Mouse (Mus musculus) retina, postnatal 1 day (tissue): ENCODE measurements around the gene Ephb2.

ENCODE experiments used
- DNase-seq: peaks from one replicate; pipeline ENCODE4 v3.0.0-alpha.2; 2012

The Ephb2 gene

DNA sequence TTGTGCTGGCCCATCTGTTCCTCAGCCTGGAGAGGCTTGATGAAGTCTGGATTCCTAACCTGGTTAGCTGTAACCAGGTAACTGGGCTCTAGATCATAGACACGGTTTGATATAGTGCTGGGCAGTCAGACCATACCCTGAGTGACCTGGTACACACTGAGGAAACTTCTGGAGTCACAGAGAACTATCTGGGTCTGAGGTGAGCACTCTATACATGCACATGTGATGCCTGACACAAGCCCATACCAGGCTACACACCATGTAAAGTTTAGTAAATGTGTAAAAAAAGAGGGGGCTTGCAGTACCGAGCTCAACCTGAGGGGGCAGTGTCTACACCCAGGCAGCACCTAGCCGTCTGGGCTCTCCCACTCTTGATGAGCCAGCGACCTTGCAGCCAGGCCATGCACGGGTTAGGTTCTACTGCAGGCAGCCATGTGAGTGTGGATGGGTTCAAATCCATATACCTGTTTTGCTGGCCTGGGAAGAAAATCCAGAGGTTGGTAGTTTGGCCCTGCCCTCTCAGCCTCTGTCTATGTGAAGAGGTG, 139.3 kb downstream of the Ephb2 start:
- peak; percentile 78 for DNase-seq

DNA sequence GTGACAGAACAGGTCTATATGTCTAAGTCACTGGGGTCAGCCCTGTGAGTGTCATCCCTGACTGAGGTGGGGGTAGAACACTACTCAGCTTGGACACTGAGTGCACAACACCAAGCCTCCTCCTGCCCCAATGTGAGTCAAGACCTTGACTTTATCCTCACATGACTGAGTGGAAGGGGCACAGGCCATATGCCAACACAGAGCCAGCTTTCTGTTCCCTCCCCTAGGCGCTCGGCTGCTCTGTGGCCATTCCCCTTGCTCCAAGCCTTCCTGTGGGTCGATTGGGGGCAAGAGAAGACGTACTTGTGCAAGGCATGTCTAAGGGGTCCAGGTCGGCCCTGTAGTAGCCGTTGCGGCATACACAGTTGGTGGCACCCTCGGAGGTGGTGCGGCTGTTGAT, 140.1 kb downstream of the Ephb2 start:
- DNase-seq = no peak

DNA sequence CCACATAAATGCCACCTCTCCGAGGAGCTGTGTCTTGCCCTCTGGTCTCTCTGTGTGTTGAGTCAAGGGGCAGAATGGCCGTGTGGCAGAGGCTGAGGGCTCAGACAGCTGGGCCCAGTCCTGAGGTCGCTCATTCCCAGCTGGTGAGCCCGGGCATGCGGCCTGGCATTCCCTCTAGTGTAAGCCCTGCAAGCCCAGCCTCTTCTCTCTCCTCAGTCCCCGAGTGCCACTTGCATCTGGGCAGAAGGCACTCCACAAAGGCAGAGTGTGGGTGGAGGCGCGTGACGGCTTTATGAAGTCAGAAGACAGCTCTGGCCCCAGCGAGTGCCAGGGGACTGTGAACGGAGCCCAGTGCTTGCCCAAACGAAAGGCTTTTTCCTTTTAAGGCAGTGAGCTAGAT, 145.8 kb downstream of the Ephb2 start:
- no peak for DNase-seq

- DNase-seq = no peak
These were observed 147.7 kb downstream of the Ephb2 start for GRCm38 (mm10) chr4:136688113-136688512.

DNA sequence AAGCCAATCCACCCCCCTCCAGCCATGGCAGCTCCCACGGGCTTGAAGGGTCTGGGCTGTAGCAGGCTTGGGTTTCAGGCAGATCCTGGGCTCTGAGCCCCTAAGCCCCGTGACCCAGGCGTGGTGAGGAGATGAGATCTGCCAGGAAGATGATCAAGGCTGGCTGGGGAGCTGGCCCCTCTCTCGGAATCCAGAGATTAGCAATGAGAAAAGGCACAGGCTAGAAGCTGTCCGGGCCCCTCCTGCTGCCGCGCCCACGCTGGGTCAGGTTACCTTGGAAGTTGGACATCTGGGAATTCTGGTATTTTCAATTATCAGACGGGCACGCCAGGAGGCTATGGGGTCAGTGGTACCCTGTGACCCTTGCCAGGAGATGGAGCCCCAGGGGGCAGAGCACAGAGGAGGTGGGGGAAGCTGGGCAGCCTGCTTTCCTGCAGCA, 150.3 kb downstream of the Ephb2 start:
- no peak for DNase-seq

- no peak for DNase-seq
These were observed 151.3 kb downstream of the Ephb2 start for GRCm38 (mm10) chr4:136684485-136684884.

- DNase-seq = peak; percentile 49
These were observed 155.1 kb downstream of the Ephb2 start for GRCm38 (mm10) chr4:136680641-136681040.

DNA sequence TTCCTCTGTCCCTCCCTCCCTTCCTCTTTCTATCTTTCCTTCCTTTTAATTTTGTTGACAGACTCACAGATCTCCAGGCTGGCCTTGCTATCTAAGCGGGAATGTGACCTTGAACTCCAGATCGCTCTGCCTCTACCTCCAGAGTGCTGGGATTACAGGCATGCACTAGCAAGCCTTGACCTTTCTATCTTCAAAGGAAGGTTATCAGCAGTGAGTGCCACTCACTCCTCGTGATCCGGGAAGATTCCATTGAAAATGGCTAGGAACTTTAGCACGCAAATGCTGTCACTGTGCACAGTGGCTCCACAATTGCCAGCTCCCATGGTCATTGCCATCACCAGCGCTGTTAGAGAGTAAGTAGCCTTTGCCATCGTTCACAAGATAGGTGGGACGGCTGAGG, 156.6 kb downstream of the Ephb2 start:
- DNase-seq = no peak

- peak; percentile 90 for DNase-seq
These were observed 157.3 kb downstream of the Ephb2 start for GRCm38 (mm10) chr4:136678480-136678879.

- no peak for DNase-seq
These were observed 160.3 kb downstream of the Ephb2 start for GRCm38 (mm10) chr4:136675439-136675838.

GRCm38 (mm10) chr4:136672335-136673090, 163.3 kb downstream of the Ephb2 start:
- DNase-seq = no peak

- no peak for DNase-seq
These were observed 168.0 kb downstream of the Ephb2 start for GRCm38 (mm10) chr4:136667757-136668156.

GRCm38 (mm10) chr4:136666002-136666401, 169.8 kb downstream of the Ephb2 start:
- DNase-seq = peak; percentile 41

GRCm38 (mm10) chr4:136665068-136665467, 170.7 kb downstream of the Ephb2 start:
- DNase-seq = no peak

- DNase-seq = no peak
These were observed 177.9 kb downstream of the Ephb2 start for GRCm38 (mm10) chr4:136657914-136658313.

GRCm38 (mm10) chr4:136653692-136654234, 182.0 kb downstream of the Ephb2 start:
- DNase-seq = no peak

GRCm38 (mm10) chr4:136653019-136653418, 182.8 kb downstream of the Ephb2 start:
- DNase-seq = no peak

GRCm38 (mm10) chr4:136652528-136652910, 183.3 kb downstream of the Ephb2 start:
- DNase-seq = peak; percentile 77

- DNase-seq = peak; percentile 85
These were observed 183.8 kb downstream of the Ephb2 start for GRCm38 (mm10) chr4:136651882-136652527.

DNA sequence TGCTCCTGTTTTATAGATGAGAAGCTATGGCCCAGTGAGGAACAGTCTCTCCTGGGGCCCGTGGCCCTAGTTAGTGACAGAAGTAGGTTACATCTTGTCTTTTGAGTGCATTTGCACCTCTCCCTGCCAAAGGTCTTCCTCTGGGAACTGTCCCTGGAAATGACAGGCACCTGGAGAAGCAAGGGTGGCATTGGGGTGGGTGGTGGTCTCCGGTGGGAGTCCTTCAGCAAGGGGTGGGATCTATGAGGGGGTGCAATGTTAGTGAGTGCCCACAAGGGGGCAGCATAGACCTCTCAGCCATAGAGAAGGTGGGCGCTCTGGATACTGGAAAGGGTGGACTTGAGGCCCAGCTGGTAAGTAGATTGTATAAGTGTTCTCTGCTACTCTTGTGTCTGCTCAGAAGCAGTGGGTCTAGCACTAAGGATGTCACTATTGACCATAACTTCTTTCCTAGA, 184.4 kb downstream of the Ephb2 start:
- DNase-seq = peak; percentile 80

DNA sequence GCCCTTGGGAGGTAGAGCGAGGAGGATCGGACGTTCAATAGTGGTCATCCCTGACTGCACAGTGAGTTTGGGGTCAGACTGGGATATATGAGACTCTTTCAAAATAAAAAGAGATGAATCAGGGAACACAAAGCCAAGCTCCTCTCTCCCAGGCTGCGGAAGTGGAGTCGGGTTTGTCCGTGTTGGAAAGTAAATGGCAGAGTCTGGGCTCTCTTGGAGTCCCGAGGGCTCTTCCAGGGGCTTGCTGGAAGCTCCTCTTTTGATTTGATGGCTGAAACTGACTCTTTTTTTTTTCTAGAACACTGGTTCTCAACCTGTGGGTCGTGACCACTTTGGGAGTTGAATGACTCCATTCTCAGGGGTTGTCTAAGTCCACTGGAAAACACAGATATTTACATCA, 185.5 kb downstream of the Ephb2 start:
- DNase-seq = no peak

DNA sequence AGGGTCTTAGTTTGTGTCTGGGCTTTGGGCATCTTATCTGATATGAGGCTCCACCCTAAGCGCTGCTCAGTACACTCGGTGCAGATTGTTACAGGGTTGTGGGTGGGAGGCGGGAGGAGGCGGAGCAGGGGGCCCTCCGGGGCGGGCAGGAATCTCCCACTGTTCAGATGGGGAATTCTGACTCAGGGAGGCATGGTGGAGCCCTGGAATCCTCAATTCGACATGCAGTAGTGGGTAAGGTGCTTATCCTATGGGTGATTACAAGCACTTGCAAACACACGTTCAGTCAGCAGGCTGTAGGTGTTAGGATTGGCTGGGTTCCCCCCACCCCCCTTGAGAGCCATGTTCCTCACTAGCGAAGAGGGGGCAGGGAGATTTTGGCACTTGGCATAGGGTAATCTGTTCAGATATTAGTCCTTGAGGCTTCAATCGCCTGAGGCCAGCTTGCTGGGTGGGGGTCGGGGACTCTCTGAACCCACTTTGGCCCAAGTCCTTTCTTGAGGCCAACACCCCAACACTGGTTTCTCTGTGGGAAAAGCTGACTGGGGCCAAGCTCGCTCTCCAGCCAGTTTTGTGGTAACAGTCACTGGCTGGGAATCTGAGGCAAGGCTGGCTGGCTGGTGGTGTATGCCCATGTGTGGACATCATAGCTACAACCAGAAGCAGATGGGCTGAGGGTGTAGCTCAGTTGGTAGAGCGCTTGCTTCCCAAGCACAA, 186.2 kb downstream of the Ephb2 start:
- DNase-seq = peak; percentile 25

DNA sequence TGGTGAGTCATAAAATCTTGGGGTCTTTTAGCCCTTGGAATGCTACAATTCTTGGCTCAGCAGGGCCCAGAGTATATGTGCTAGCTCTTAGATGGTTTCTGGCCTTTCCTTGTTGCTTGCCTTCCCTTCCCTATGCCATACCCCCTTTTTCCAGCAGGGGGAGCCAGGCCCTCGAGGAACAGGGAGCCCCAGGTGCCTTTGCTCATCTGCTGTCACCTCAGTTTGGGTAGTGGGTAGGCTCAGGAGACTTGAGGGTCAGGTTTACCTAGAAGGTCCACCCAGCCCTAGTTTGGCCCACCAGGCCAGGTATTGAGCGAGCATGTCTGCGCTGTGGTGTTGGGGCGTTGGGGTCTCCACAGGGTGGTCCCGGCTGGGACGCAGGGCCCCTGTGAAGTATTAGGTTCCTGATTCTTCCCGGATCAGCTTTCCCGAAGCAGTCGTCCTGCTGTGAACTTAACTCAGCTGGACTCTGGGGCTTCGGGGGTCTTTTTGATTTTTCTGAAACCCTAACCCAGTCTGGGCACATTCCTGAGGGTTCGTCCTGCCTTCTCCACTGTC, 186.8 kb downstream of the Ephb2 start:
- DNase-seq = peak; percentile 82
